Mouse (Mus musculus) embryonic facial prominence, embryonic 10.5 days (tissue): ENCODE measurements around the gene Calm1. TPM values are rescaled to one million over a fixed set of nuclear protein-coding genes. Genes with fewer than 3 reads are reported as not detected.

ENCODE experiments used
- DNase-seq: peaks from one replicate; pipeline ENCODE4 v3.0.0-alpha.2; 2017; ENCODE audit warnings: low spot score
- H3K27ac ChIP-seq: fragments of 300-500 bp; sonication (generic); replicated peaks from 2 replicates; pipeline ENCODE4 v1.5.1; 2016; ENCODE audit warnings: mild to moderate bottlenecking
- H3K27me3 ChIP-seq: fragments of 300-500 bp; sonication (generic); replicated peaks from 2 replicates; pipeline ENCODE4 v1.6.1; 2016; ENCODE audit warnings: low read depth, mild to moderate bottlenecking; ENCODE audit not compliant: poor library complexity, severe bottlenecking
- H3K36me3 ChIP-seq: fragments of 300-500 bp; sonication (generic); replicated peaks from 2 replicates; pipeline ENCODE4 v1.6.1; 2016; ENCODE audit warnings: mild to moderate bottlenecking, moderate library complexity
- H3K4me1 ChIP-seq: fragments of 300-500 bp; sonication (generic); 2 replicates; pipeline ENCODE4 v1.6.1; 2016
- H3K4me3 ChIP-seq: fragments of 300-500 bp; sonication (generic); 2 replicates; pipeline ENCODE4 v1.5.1; 2016; ENCODE audit warnings: mild to moderate bottlenecking, moderate library complexity
- H3K9me3 ChIP-seq: fragments of 300-500 bp; sonication (generic); 2 replicates; pipeline ENCODE4 v1.6.1; 2016; ENCODE audit warnings: mild to moderate bottlenecking
- WGBS: fragments of 180-500 bp; shearing (Covaris S2); methylation state at CpG from one replicate; pipeline ENCODE4 v1.1.7; 2016; 5-methylcytosine and 5-hydroxymethylcytosine counted together
- polyA plus RNA-seq: library from polyadenylated mRNA; unstranded; fragments of >200 nt; fragmentation: Nextera tagmentation; extraction: Ambion mirVana; gene quantifications from 2 replicates; pipeline ENCODE4 v1.2.1, GENCODE M21; 2016

The Calm1 gene
- polyA plus RNA-seq, 1 experiment from 2014 or later, result 1,166 TPM

- Histone ChIP-seq H3K4me3 (no peak overlapping the region), H3K9me3 (no peaks in the 10 kb centered on the region), H3K4me1 (peaks cover 7% of the 10 kb centered on the region; the same call in 1 of the 2 replicates), H3K27ac (no peak overlapping the region), H3K27me3 (no peaks in the 10 kb centered on the region), H3K36me3 (no peaks in the 10 kb centered on the region)
- DNase-seq, result no peak
- WGBS, result 80% methylated on average over 7 of the region's 7 CpGs
Measured at GRCm38 (mm10) chr12:100234919-100235318, 35.7 kb downstream of the Calm1 start.

DNA sequence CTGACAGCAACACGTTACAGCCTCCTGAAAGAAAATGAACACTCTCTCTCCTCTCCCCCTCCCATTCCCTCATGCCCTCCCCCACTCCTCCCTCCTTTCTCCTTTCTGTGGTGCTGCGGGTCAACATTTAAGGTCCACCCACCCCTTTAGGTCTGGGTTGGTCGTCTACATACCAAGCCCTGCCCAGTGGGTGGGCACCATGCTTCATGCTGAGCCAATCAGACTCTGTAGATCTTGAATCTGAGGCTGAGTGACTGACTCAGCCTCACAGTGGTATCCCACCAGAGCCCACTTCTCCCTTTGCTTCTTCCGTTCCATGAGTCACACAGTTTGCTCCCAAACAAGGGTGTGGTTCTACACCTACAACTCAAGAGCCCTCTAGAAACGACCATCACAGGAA is 36.2 kb downstream of the Calm1 start:
- Histone ChIP-seq H3K27ac (no peak overlapping the region), H3K4me3 (no peak overlapping the region), H3K9me3 (no peaks in the 10 kb centered on the region), H3K27me3 (no peaks in the 10 kb centered on the region), H3K36me3 (no peaks in the 10 kb centered on the region), H3K4me1 (peaks cover 10% of the 10 kb centered on the region; the same call in 1 of the 2 replicates)
- no peak for DNase-seq
- WGBS, result 48% methylated on average over 5 of the region's 5 CpGs

DNA sequence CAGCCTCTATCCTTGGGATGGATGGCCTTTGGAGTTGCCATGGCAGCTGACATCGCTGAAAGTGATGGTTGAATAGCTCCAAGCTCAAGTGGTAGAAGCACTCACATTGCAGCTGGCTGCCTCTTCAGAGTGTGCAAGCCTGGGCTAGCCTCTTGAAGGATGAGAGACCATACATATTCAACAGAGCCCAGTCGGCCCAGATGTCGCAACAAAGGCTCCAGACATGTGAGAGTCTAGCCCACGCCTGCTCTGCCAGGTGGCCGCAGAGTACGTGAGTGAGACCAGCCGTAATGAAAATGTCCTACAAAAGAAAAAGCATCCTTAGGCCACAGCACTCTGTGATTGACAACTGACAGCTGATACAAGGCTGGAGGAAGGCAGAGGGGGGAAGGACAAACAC is 40.2 kb downstream of the Calm1 start:
- WGBS, result 72% methylated on average over 7 of the region's 7 CpGs
- peak; percentile 20 for DNase-seq
- Histone ChIP-seq H3K9me3 (no peaks in the 10 kb centered on the region), H3K36me3 (no peaks in the 10 kb centered on the region), H3K27ac (no peak overlapping the region; the same call in 1 of the 2 replicates), H3K27me3 (no peaks in the 10 kb centered on the region; the same call in 1 of the 2 replicates), H3K4me3 (no peak overlapping the region), H3K4me1 (peaks cover 22% of the 10 kb centered on the region)

DNA sequence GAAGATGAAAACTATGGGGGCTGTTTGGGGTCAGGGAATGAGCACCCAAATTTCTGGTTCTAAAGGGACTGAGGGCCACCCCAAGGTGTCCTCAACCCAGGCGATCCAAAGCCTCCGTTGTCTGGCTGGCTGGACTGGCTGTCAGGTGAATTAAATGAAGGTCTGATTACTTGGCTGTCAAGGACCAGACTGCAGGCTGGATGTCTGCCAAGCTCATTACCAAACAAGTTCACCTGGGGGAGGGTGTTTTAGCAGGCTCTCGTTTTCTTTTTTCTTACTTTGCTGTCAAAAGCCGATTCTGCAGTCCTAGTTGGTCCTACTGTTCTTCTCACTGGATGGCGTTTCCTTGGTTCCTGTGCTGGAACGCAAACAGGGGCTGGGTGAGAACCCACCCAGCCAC is 40.6 kb downstream of the Calm1 start:
- H3K4me1 ChIP-seq, result peaks cover 26% of the 10 kb centered on the region
- H3K4me3 ChIP-seq, result no peak overlapping the region
- DNase-seq, result no peak
- WGBS, result 84% methylated on average over 6 of the region's 6 CpGs
- H3K9me3 ChIP-seq, result no peaks in the 10 kb centered on the region
- H3K27me3 ChIP-seq, result no peaks in the 10 kb centered on the region; the same call in 1 of the 2 replicates
- no peak overlapping the region; the same call in 1 of the 2 replicates for H3K27ac ChIP-seq
- no peaks in the 10 kb centered on the region for H3K36me3 ChIP-seq

DNA sequence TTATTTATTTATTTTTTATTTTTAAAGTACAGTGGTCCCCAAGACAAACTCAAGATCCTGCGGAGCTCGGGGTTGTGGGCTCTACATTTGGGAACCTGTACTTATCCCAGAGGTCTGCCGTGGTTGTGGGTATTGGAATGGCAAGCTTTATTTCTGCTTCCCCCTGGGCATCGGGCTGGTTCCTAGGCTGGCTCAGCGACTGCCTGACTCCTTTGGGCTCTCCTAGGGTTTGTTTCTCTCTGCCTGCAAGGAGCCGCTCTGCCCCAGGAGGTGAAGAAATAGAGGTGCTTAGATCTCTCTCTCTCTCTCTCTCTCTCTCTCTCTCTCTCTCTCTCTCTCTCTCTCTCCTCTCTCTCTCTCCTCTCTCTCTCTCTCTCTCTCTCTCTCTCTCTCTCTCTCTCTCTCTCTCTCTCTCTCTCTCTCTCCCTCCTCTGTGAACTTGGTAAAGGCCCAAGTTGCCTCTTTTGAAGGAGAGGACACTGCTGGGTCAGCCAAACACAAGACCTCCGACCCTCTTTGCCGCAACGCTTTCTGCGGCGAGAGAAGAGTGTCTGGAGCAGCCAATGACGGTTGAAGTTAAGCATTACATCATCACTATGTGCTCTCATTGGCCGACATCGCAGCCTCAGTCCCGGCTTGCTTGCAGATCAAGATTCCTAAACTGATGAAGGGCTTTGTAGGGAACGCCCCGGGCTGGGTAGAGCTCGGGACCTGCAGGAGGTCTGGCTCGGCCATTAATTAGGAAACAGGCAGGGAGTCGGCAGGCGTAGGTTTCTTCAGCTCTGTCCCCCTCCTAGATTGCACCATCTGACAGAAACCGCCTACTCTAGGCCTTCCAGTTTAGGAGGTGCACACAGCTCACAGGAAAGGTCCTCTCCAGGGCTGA is 42.9 kb downstream of the Calm1 start:
- WGBS, result 10% methylated on average over 22 of the region's 22 CpGs
- Histone ChIP-seq H3K4me3 (peak overlapping the region; percentile 48), H3K27ac (peak overlapping the region; percentile 79), H3K36me3 (no peaks in the 10 kb centered on the region), H3K27me3 (no peaks in the 10 kb centered on the region; the same call in 1 of the 2 replicates), H3K9me3 (no peaks in the 10 kb centered on the region), H3K4me1 (peaks cover 26% of the 10 kb centered on the region)
- DNase-seq, result peak; percentile 85

DNA sequence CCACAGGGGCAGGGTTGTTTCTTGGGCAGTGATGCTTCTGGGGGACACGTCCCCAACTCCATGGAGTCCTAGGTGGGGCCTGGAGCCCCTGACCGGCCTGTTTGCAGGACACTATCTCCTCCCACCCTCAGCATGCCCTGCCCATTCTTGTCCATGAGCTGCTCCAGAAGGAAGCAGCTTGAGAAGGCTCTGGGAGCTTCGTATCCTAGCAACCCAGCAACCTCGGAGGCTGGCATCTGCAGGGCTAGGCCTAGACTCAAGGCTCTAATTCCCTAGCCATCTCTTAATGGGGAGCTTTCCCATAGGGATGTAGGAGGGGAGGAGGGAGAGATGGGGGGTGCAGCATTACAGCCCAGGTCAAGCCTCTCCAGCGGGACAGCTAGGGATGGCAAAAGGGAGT is 45.3 kb downstream of the Calm1 start:
- no peak for DNase-seq
- H3K27ac ChIP-seq, result no peak overlapping the region

DNA sequence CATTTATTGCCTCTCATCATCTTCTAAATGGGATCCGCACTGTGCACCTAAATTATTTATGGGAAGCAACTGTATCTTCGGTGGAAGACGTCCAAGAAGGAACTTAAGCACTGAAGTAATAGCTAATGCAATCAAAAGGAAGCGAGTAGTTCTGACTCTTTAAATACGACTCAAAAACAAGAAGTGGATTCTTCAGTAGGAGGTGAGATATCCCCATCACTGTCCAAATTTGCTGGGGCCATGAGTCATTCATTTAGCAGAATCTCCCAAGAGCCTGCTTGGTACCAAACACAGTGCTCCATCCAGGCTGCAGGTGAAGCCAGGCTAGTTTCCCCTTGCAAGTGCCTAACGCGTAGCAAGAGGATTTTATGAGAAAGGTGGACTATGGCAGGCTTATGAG is 49.9 kb downstream of the Calm1 start:
- H3K36me3 ChIP-seq, result no peaks in the 10 kb centered on the region
- H3K4me1 ChIP-seq, result peaks cover 6% of the 10 kb centered on the region; the same call in 1 of the 2 replicates
- DNase-seq, result no peak
- no peaks in the 10 kb centered on the region for H3K27me3 ChIP-seq
- no peak overlapping the region for H3K4me3 ChIP-seq
- no peaks in the 10 kb centered on the region for H3K9me3 ChIP-seq
- no peak overlapping the region for H3K27ac ChIP-seq
- 92% methylated on average over 7 of the region's 7 CpGs for WGBS

More for the DNA sequence above, 45.3 kb downstream of the Calm1 start:
- 32% methylated on average over 5 of the region's 5 CpGs for WGBS
- Histone ChIP-seq H3K4me1 (peaks cover 21% of the 10 kb centered on the region), H3K27me3 (no peaks in the 10 kb centered on the region; the same call in 1 of the 2 replicates), H3K4me3 (no peak overlapping the region), H3K36me3 (no peaks in the 10 kb centered on the region), H3K9me3 (no peaks in the 10 kb centered on the region)

DNA sequence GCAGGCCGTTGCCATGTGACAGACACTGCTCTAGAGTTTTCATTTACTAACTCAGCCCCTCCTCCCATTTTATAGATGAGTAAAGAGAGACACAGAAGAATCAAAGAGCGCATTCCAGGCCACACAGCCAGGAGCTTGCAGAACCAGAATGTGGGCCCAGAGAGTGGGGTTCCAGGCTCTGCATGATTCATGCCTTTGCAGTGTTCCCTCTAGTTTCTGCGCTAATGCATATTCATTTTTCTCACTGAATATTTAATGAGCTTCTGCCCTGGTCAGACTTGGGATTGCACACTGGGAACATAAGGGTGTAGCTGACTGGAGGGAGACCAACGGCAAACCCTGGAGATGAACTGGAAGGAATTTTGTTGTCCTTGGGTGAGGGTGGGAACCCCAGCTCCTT is 55.2 kb downstream of the Calm1 start:
- H3K4me1 ChIP-seq, result no peaks in the 10 kb centered on the region
- no peaks in the 10 kb centered on the region for H3K36me3 ChIP-seq
- H3K9me3 ChIP-seq, result no peaks in the 10 kb centered on the region
- H3K27me3 ChIP-seq, result no peaks in the 10 kb centered on the region
- DNase-seq, result no peak
- no peak overlapping the region for H3K4me3 ChIP-seq
- no peak overlapping the region for H3K27ac ChIP-seq
- 88% methylated on average over 4 of the region's 4 CpGs for WGBS

DNA sequence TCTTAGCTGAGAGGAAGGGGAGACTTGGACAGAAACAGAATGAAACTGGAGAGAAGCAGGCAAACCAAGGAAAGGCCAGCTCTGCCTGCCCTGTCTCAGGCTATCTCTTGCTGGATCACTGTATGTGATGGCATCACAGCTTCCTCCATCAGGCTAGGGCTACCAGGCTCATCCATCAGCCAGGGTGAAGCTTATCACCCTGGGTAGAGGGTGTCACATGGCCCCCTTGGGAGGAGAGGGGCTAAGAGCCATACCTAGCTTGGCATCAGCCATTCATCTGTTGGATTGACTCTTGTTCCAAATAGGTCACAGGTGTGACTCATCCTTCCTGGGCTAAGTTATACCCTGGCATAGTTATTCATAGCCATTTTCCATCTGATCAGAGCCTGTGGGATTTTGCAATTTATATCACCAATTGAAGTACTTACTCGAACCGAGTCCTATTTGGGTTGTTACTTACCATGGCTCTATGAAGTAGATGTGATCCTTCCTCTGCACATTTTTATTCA is 56.3 kb downstream of the Calm1 start:
- H3K4me3 ChIP-seq, result no peak overlapping the region
- H3K4me1 ChIP-seq, result no peaks in the 10 kb centered on the region
- DNase-seq, result no peak
- 95% methylated on average over 2 of the region's 2 CpGs for WGBS
- H3K36me3 ChIP-seq, result no peaks in the 10 kb centered on the region
- H3K27ac ChIP-seq, result no peak overlapping the region
- no peaks in the 10 kb centered on the region for H3K9me3 ChIP-seq
- no peaks in the 10 kb centered on the region for H3K27me3 ChIP-seq

GRCm38 (mm10) chr12:100257779-100258178 is 58.5 kb downstream of the Calm1 start:
- DNase-seq, result no peak
- no peak overlapping the region for H3K4me3 ChIP-seq
- no peaks in the 10 kb centered on the region for H3K36me3 ChIP-seq
- H3K4me1 ChIP-seq, result no peaks in the 10 kb centered on the region
- 83% methylated on average over 3 of the region's 3 CpGs for WGBS
- H3K27ac ChIP-seq, result no peak overlapping the region
- no peaks in the 10 kb centered on the region for H3K27me3 ChIP-seq
- H3K9me3 ChIP-seq, result no peaks in the 10 kb centered on the region

Other genes starting within 250 kb of the Calm1 start
- 0.09 and 0.16 TPM in 2 replicates for gene Kcnk13, start 234.9 kb upstream of the Calm1 start, polyA plus RNA-seq
- 392 and 405 TPM in 2 replicates for gene Psmc1, start 89.3 kb upstream of the Calm1 start, polyA plus RNA-seq
- 16.0 and 16.2 TPM in 2 replicates for gene Nrde2, start 39.8 kb upstream of the Calm1 start, polyA plus RNA-seq